Mouse (Mus musculus): ENCODE measurements around the gene Tspan14.

GRCm38 (mm10) chr14:40900267-40900666 is 66.3 kb downstream of the Tspan14 start:
- no peak for TF ChIP-seq POLR2A (IDR thresholded peaks at IDR 0.05; ENCODE audit: control insufficient read depth, extremely low read depth, insufficient read depth, low read length, poor library complexity)
- TF ChIP-seq CTCF (IDR thresholded peaks at IDR 0.05; ENCODE audit: borderline replicate concordance, control insufficient read depth, extremely low read depth, insufficient read depth, low read length, poor library complexity): no peak
